In genomic region chr17:46552841-46553423, GRCm38 (mm10) we compare ENCODE assay signal across 8 mouse cellular contexts. TPM values are rescaled to one million over a fixed set of nuclear protein-coding genes. Genes with fewer than 3 reads are reported as not detected.
DNase-seq lines count a peak whose midpoint lies in the region; ATAC-seq and TF ChIP-seq lines count a peak whose summit lies in the region.

No protein-coding gene starts in this region.

- peaks cover 13% of the 10 kb centered on the region; the same call in 1 of the 2 replicates for H3K79me2 ChIP-seq in liver, adult 2 months (ENCODE audit: control insufficient read depth, insufficient read depth, low read length)

- H3K9ac ChIP-seq in heart, embryonic 13.5 days, result peak overlapping the region; percentile 100
- no peak overlapping the region for H3K9ac ChIP-seq in kidney, postnatal 0 days (ENCODE audit: low read depth, low read length)
- no peak overlapping the region for H3K9ac ChIP-seq in liver, adult 2 months (ENCODE audit: low read depth, low read length)
- H3K9ac ChIP-seq in stomach, embryonic 15.5 days, result no peak overlapping the region

- peak overlapping the region; percentile 100 for H3K4me3 ChIP-seq in heart, embryonic 13.5 days
- peak overlapping the region; percentile 79 for H3K4me3 ChIP-seq in kidney, postnatal 0 days (replicated peaks; ENCODE audit: low read depth, low read length)
- H3K4me3 ChIP-seq in liver, adult 2 months (ENCODE audit: insufficient read depth, low read depth, low read length), result peak overlapping the region; percentile 27
- peak overlapping the region; percentile 96 for H3K4me3 ChIP-seq in stomach, embryonic 15.5 days (replicated peaks)

- no peak for TF ChIP-seq CTCF in kidney, postnatal 0 days (IDR thresholded peaks at IDR 0.05; ENCODE audit: low read depth)
- TF ChIP-seq CTCF in liver, adult 2 months (IDR thresholded peaks at IDR 0.05; ENCODE audit: low read depth, low read length), result no peak

- peaks cover 59% of the 10 kb centered on the region for H3K4me1 ChIP-seq in heart, embryonic 13.5 days
- H3K4me1 ChIP-seq in kidney, postnatal 0 days (replicated peaks; ENCODE audit: insufficient read depth, low read length), result peaks cover 28% of the 10 kb centered on the region
- peaks cover 7% of the 10 kb centered on the region; the same call in 1 of the 2 replicates for H3K4me1 ChIP-seq in liver, adult 2 months (ENCODE audit: control insufficient read depth, insufficient read depth, low read length)
- peaks cover 32% of the 10 kb centered on the region for H3K4me1 ChIP-seq in stomach, embryonic 15.5 days

- H3K36me3 ChIP-seq in heart, embryonic 13.5 days, result peaks cover 46% of the 10 kb centered on the region
- H3K36me3 ChIP-seq in kidney, postnatal 0 days (ENCODE audit: insufficient read depth, low read length), result peaks cover 39% of the 10 kb centered on the region
- no peaks in the 10 kb centered on the region for H3K36me3 ChIP-seq in liver, adult 2 months (ENCODE audit: control insufficient read depth, insufficient read depth, low read length)
- H3K36me3 ChIP-seq in stomach, embryonic 15.5 days, result peaks cover 37% of the 10 kb centered on the region

- peak; percentile 45; the same call in 1 of the 2 replicates for ATAC-seq in heart, embryonic 13.5 days (ENCODE audit: extremely low read depth, insufficient number of reproducible peaks, low FRiP score, low TSS enrichment)
- ATAC-seq in kidney, postnatal 0 days (replicated peaks; ENCODE audit: low FRiP score, low read depth), result peak; percentile 78
- peak; percentile 69 for ATAC-seq in stomach, embryonic 15.5 days (ENCODE audit: insufficient read depth, low FRiP score, low read depth)

- no peak for TF ChIP-seq POLR2A in liver, adult 2 months (IDR thresholded peaks at IDR 0.05; ENCODE audit: extremely low read depth, insufficient read depth, low read length)

- H3K27ac ChIP-seq in heart, embryonic 13.5 days (replicated peaks), result peak overlapping the region; percentile 97
- peak overlapping the region; percentile 80 for H3K27ac ChIP-seq in kidney, postnatal 0 days
- H3K27ac ChIP-seq in liver, adult 2 months (replicated peaks; ENCODE audit: insufficient read depth, low read depth, low read length), result 0 out of 2 replicates have a peak overlapping the region, but pooled peaks have one; percentile 24
- H3K27ac ChIP-seq in stomach, embryonic 15.5 days, result peak overlapping the region; percentile 90

- 3% methylated on average over 24 of the region's 24 CpGs for WGBS in heart, embryonic 13.5 days
- WGBS in kidney, postnatal 0 days, result 1% methylated on average over 24 of the region's 24 CpGs
- WGBS in liver, adult 2 months, result 42% methylated on average over 24 of the region's 24 CpGs
- 4% methylated on average over 24 of the region's 24 CpGs for WGBS in stomach, embryonic 15.5 days

- DNase-seq in CD4-positive helper T cell, adult 2 months (ENCODE audit: low read depth, low spot score), result peak; percentile 77
- DNase-seq in c-Kit-positive CD71-negative TER-119-negative erythroid progenitor cells, embryonic 14.5 days (ENCODE audit: low read depth), result peak; percentile 57
- peak; percentile 94 for DNase-seq in fibroblast of lung, adult 2 months (ENCODE audit: low read depth)
- peak; percentile 100 for DNase-seq in kidney, postnatal 0 days (ENCODE audit: low spot score)
- DNase-seq in liver, adult 2 months (ENCODE audit: extremely low read depth, low read depth, low spot score), result peak; percentile 88
- peak; percentile 64 for DNase-seq in naive thymus-derived CD4-positive, alpha-beta T cell, adult 2 months (ENCODE audit: low read depth)

- H3K9me3 ChIP-seq in heart, embryonic 13.5 days, result no peaks in the 10 kb centered on the region
- no peaks in the 10 kb centered on the region for H3K9me3 ChIP-seq in kidney, postnatal 0 days (replicated peaks; ENCODE audit: low read length)
- H3K9me3 ChIP-seq in stomach, embryonic 15.5 days, result no peaks in the 10 kb centered on the region

- peak overlapping the region; percentile 92 for H3K4me2 ChIP-seq in heart, embryonic 13.5 days
- H3K4me2 ChIP-seq in kidney, postnatal 0 days (ENCODE audit: low read length), result peak overlapping the region; percentile 94
- H3K4me2 ChIP-seq in stomach, embryonic 15.5 days, result peak overlapping the region; percentile 82

- no peaks in the 10 kb centered on the region for H3K27me3 ChIP-seq in heart, embryonic 13.5 days (replicated peaks)
- no peaks in the 10 kb centered on the region for H3K27me3 ChIP-seq in kidney, postnatal 0 days (ENCODE audit: insufficient read depth, low read length)
- no peaks in the 10 kb centered on the region for H3K27me3 ChIP-seq in liver, adult 2 months (ENCODE audit: control insufficient read depth, insufficient read depth, low read length)
- H3K27me3 ChIP-seq in stomach, embryonic 15.5 days (replicated peaks), result no peaks in the 10 kb centered on the region

RNA-seq across cellular contexts. Expression of gene Srf, which starts 3.0 kb away (rescaled TPM):
- 11.6 and 13.1 TPM in 2 replicates for polyA plus RNA-seq in heart, embryonic 13.5 days (2015; fragmentation: Nextera tagmentation; extraction: Ambion mirVana)
- polyA plus RNA-seq in kidney, postnatal 0 days (2015; fragmentation: Nextera tagmentation; extraction: Ambion mirVana), result 5.5 and 6.0 TPM in 2 replicates
- 3.4 and 5.4 TPM in 2 replicates for total RNA-seq in liver, adult 2 months (2014; rRNA removed)
- polyA plus RNA-seq in liver, adult 2 months (2012; rRNA removed), result 32.2 and 45.6 TPM in 2 replicates
- 8.7 and 9.4 TPM in 2 replicates for polyA plus RNA-seq in stomach, embryonic 15.5 days (2015; fragmentation: Nextera tagmentation; extraction: Ambion mirVana)

RNA-seq across cellular contexts. Expression of gene Cul9, which starts 6.7 kb away (rescaled TPM):
- 4.5 and 5.0 TPM in 2 replicates for polyA plus RNA-seq in heart, embryonic 13.5 days (2015; fragmentation: Nextera tagmentation; extraction: Ambion mirVana)
- polyA plus RNA-seq in kidney, postnatal 0 days (2015; fragmentation: Nextera tagmentation; extraction: Ambion mirVana), result 6.0 and 6.5 TPM in 2 replicates
- total RNA-seq in liver, adult 2 months (2014; rRNA removed), result 4.1 and 5.1 TPM in 2 replicates
- 5.7 and 10.1 TPM in 2 replicates for polyA plus RNA-seq in liver, adult 2 months (2012; rRNA removed)
- polyA plus RNA-seq in stomach, embryonic 15.5 days (2015; fragmentation: Nextera tagmentation; extraction: Ambion mirVana), result 3.2 and 4.6 TPM in 2 replicates

RNA-seq across cellular contexts. Expression of gene Dnph1, which starts 56.4 kb away (rescaled TPM):
- 24.7 and 32.5 TPM in 2 replicates for polyA plus RNA-seq in heart, embryonic 13.5 days (2015; fragmentation: Nextera tagmentation; extraction: Ambion mirVana)
- polyA plus RNA-seq in kidney, postnatal 0 days (2015; fragmentation: Nextera tagmentation; extraction: Ambion mirVana), result 31.8 and 32.7 TPM in 2 replicates
- 6.6 and 9.0 TPM in 2 replicates for total RNA-seq in liver, adult 2 months (2014; rRNA removed)
- polyA plus RNA-seq in liver, adult 2 months (2012; rRNA removed), result 13.1 and 13.3 TPM in 2 replicates
- 47.7 and 49.7 TPM in 2 replicates for polyA plus RNA-seq in stomach, embryonic 15.5 days (2015; fragmentation: Nextera tagmentation; extraction: Ambion mirVana)

Comparison
In these comparisons a context has a peak if more than half of its experiments do, and no peak if none do; other contexts are left out.
1. Peak in every context shown above with its lines: DNase-seq, ATAC-seq, H3K4me3 ChIP-seq and H3K27ac ChIP-seq.
2. H3K27ac ChIP-seq: peak in every context shown above with its lines; median percentile 97 in heart, embryonic 13.5 days; 90 in stomach, embryonic 15.5 days; 80 in kidney, postnatal 0 days; 24 in liver, adult 2 months.
3. H3K4me3 ChIP-seq: peak in every context shown above with its lines; median percentile 100 in heart, embryonic 13.5 days; 96 in stomach, embryonic 15.5 days; 79 in kidney, postnatal 0 days; 27 in liver, adult 2 months.